Mouse (Mus musculus) left cerebral cortex, postnatal 14 days (tissue): ENCODE measurements at regions not wholly inside any gene's neighbourhood (a gene's known extent, or its start where the extent isn't known, plus 50 kb on each side); places are given as distances from the start of the nearest gene placed in this dataset.

Experiments
- DNase-seq, 2 experiments: peaks; one replicate each; pipeline ENCODE4 v3.0.0; 2021 to 2022; ENCODE audit warnings: low spot score in 2 of 2, mixed read lengths in 1 of 2
- intact Hi-C: fragments of 180-260 bp; cut with DNase I; formaldehyde crosslinking; loops from one replicate; pipeline ENCODE4 v1.15.1; 2025

DNA sequence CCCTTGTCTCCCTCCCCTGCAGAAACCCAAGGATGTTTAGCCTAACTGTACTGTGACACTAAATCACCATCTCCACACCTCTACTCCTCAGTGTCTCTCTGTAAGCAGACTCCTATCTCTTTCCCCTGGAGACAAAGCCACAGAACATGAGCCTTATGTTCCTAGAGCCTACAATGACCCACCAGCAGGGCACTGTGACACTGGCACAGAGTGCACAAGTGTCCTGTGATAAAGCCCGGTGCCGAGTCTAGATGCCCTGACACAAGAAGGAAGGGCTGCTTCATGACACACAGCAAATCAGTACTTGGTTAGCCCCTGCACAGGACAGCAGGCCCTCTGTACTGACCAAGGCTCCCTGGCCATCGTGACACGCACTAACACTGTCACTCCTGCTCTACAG lies 71.2 kb upstream of the Zmiz1 start:
- no peak for DNase-seq
- intact Hi-C loops: no loop called here

DNA sequence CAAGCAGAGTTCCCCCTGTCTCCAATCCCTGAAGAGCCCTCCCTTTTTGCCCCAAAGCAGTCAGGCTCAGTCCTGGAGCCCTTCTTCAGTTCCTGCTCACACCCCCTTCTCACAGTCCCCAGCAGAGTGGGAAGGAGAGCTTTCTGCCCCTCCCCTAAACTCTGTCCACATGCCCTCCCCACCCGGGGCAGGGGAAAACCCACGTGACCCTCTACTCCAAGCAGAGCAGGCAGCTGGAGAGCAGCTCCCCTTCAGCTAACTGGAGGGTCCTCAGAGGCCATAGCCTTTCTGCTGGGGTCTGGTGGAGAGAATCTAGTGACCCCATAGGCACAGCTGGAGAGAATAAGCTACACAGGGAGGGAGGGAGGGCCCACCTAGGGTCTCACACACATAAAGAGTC lies 69.7 kb upstream of the Zmiz1 start:
- DNase-seq: no peak
- intact Hi-C loops: no loop called here

DNA sequence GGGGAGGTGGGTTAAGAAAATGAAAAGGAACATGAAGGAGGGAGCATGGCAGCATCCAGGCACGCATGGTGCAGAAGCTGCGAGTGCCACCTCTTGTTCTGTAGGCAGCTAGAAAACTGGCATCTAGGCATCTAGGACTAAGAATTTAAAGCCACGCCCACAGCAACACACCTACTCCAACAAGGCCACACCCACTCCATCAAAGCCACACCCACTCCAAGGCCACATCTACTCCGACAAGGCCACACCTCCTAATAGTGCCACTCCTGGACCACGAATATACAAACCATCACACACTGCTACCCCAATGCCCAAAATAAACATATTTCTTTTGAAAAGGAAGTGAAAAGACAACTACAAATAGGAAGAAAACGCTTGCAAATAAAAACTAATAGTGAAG lies 66.6 kb upstream of the Zmiz1 start:
- no peak for DNase-seq
- intact Hi-C loops: no loop called here

DNA sequence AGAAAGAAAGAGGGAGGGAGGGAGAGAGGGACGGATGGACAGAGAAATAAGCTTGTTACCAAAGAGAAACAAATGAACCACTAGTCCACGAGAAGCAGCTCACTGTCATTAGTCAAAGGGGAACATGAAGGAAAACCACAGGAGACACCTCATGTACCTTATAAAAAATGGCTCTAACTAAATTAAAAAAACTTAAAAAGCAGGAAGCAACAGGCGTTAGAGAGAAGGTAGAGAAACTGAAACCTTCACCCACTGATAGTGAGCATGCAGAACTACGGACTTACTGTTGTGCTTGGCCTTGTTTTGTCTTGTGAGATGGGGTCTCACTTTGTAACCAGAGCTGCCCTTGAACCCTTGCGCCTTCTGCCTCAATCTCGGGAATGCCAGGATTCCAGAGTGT lies 66.0 kb upstream of the Zmiz1 start:
- intact Hi-C loops: no loop called here
- DNase-seq: no peak

DNA sequence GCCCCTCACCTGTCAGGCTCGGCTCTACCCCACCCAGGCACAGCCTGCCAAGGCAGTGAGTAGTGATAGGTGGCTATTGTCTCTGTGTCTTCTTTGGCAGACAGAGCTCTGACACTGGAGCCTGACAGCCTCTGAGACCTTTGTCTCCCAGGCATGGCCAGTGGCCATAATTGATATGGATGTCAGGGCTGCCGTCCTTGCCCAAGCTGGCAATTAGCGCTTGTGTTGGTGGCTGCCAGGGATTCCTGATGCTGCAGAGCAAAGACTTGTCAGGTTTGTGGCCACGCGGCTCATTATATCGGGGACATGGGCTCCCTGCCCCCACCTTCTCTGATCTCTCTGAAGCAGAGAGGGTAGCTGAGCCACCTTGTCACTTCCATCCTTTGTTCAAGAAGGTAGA lies 64.1 kb upstream of the Zmiz1 start:
- DNase-seq: no peak
- intact Hi-C loops: no loop called here

DNA sequence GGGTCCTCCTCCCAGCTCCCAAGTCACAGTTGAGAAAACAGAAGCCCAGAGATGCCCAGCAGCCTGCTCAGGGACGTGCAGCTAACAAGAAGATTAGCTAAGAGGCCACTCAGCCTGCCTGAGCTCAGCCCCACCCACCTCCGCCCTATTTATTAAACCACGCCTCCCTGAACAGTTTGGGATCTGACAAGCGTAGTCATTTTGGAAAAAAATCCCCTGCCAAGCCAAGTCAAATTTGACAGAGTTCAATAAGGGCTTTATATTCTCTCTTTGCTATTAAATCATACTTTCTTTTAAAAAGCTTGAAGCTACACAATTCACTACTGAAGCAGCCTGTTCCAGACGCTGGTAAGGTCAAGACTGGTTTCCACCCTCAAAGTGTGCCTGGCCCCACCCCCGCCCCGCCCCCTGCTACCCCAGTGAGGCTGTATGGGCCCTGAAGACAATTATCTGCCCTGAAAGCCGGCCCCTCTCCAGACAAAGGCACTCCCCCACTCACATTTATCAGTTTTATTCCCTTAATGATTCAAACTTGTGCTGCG lies 61.9 kb upstream of the Zmiz1 start:
- intact Hi-C loops: no loop called here
- DNase-seq: no peak

DNA sequence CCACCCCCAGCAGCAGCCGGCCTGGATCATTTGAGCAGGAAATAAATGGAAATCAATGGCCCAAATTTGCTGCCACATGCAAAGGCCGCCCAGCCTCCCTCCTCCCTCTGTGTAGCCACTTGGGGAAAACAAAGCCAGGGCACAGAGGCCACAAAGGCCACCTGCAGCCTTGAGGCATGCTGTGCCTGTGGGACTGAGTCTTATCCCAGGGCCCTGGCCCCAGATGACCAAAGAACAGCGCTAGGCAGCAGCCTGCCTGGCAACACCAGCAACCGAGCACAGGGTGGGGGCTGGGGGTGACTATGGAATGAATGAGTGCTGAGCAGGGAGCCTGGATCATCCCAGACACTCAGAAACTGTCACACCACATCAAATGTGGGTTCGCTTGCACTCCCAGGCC lies 61.2 kb upstream of the Zmiz1 start:
- intact Hi-C loops: no loop called here
- DNase-seq: no peak

DNA sequence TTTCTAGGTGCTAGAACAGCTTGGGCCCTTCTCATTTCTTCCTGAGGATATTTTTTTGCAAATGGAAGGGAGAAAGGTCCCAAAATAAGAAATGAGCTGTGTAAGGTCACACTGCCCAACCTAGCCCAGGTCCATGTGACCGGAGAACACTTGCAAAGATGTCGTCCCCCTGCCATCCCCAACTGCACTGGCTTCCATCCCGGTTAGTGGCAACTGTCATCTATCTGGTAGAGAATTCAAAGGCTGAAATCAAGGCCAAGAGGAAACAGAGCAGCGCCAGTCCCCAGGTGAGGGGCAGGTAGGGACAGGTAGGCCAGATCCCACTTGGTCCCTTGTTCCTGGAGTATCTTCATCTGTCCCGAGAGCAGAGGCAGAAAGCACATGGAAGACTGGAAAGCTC lies 60.2 kb upstream of the Zmiz1 start:
- DNase-seq: no peak
- intact Hi-C loops: no loop called here

DNA sequence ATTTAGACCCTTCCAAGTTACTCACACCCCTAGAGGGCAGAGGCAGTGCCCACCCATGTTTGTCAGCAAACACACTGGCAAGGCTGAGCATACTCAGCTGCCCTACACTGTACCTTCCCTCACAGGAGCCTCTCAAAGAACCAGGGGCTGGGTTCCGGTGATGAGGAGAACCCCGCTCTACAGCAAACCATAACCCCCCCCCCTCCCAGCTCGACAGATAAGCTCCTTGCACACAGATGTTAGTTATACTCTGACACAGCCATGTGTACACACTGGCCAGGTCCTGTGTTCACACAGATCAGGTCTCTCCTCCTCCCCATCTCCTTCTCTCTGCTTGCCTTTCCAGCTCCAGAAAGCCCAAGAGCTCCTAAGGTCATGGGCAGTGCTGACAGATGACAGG lies 59.7 kb upstream of the Zmiz1 start:
- intact Hi-C loops: no loop called here

DNA sequence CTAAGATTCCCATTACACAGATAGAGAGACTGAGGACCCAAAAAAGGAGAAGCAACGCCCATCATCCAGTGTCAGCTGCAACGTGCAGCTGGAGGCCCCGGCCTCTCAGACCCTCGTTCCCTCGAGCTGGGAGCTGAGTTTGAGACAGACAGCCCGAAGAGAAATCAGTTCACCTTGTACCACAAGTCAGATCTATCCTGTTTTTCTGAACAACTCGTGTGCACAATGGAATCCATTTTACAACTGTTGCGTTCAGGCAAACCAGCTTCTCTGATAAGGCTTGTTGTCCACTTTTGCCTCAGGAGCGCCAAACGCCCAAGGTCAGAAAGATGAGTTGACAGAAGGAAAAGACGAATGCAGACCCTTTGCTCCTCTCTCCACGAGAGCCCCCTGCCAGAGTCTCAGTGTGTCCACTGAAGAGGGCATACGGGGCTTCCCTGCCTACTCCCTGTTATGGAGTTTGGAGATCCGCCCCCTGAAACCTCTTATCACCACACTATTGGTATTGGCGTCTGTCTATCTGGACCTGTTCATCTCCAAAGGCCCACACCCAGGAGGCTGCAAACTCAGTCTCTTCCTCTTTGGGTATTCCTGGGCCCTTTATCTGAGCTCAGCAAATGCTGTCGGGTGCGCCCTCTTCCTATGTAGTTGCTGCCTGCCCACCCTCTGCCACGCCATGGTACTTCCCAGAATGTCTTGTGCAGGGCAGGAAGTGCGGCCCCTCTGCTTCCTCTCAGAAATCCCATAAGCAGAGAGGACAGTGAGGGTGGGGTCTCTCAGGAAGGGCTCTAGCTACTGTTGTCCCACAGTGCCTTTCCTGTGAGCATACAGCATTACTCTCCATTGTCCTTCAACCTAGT lies 57.7 kb upstream of the Zmiz1 start:
- intact Hi-C loops: no loop called here

More for the DNA sequence above, 59.7 kb upstream of the Zmiz1 start:
- DNase-seq: no peak

DNA sequence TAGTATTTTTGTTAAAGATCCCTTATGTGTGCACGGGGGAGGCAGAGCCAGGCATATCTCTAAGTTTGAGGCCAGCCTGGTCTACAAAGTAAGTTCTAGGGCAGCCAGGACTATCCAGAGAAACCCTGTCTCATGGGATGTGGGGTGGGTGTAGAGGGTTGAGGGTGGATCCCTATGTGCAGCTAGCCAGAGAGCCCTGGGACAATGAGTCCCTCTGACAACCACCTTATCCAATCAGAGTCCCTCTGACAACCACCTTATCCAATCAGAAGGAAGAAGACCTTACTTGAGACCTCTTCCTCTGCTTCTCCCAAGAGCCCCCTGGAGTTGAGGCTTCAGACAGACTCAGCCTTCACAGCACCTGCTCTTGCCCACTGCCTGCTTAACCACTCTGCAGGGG lies 56.6 kb upstream of the Zmiz1 start:
- intact Hi-C loops: no loop called here

More for the DNA sequence above, 57.7 kb upstream of the Zmiz1 start:
- DNase-seq: no peak

DNA sequence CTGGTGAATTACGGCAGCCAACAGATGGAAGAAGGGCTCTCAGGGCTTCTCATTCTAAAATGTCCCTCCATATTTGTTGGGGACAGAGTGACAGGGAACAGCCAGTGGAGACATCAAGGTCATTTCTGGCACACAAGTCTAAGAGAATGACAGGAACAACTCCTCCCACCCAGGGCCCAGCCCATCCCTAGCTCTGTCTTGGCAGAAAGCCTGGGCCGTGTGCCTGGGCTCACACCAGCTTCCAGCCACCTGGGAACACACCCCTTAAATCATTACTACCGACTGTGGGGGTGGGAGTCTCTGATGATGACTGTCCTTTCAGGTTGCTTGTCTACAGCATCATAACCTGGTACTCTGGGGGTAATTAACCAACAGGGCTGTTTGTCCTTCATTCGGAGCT lies 53.8 kb upstream of the Zmiz1 start:
- intact Hi-C loops: no loop called here

More for the DNA sequence above, 56.6 kb upstream of the Zmiz1 start:
- DNase-seq: no peak

DNA sequence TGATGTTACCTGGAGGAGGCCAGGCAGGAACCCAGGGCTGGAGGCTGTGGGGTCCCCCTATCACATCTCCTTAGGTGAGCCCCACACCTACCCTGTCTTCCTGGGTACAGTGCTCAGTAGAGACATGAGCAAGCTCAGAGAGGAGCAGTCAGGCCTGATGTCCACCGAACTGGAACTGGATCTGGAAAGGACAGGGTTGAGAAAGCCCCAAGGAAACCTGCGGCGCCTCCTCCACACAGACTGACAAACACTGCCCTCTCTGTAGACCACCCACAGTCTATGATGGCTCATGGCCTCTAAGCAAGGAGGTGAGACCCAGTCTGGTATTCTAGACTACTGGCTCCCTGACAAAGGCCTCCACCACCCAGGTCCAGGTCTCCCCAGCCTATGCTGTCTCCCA lies 52.9 kb upstream of the Zmiz1 start:
- intact Hi-C loops: no loop called here
- DNase-seq: no peak

More for the DNA sequence above, 53.8 kb upstream of the Zmiz1 start:
- DNase-seq: no peak

DNA sequence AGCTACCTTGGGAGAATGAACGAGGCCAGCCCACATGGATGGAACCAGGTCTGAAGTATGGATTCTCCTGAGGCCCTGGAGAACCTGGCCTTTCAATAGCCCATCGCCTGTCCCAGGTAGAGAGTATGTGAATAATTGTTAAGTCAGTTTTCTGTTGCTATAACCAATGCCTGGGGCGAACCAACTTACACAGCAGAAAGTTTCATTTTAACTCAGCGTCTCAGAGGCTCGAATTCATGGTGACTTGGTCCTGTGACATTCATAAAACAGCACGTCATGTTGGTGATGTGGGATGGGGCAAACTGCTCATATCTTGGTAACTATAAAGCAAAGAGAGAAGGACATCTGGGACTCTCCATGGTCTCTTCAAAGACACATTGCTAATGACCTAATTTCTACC lies 52.4 kb upstream of the Zmiz1 start:
- intact Hi-C loops: no loop called here
- DNase-seq: no peak

DNA sequence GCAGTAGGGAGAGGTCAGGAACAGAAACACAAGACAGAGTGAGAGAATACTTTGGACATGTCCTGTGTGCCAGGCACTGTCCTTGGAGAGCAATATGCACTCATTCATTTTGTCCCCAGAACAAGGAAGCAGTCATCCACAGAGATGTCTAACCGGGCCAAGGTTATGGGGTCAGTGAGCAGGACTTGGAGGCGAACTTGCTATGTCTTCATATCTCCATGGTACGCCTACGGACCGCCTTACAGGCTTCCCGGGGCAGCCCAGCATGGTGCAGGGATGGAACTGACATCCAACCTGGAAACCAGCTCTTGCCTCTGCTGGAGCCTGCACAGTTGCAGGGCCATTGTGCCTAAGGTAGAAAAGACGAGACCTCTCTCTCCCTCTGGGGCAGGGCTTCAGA lies 51.9 kb upstream of the Zmiz1 start:
- no peak for DNase-seq
- intact Hi-C loops: no loop called here
